In the genomic region with DNA sequence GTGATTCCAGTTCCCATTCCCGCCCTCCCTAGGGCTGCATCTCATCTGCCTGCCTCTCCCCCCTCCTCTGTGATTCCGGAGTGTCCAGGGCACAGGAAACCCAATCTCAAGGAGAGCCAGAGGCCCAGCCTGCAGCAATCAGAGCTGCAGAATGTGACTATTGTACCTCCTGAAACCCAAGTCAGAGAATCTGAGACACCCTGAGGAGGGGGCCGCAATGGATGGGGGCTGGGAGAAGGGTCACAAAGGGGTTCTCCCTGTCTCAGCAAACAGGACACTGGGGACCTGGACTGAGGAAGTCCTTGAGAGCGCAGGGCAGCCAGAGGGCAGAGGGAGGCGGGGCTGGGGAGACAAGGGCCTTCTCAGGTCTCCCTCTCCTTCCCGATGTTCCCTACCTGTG, we compare ENCODE assay signal across 9 mouse cellular contexts. TPM values are rescaled to one million over a fixed set of nuclear protein-coding genes. Genes with fewer than 3 reads are reported as not detected.
DNase-seq lines count a peak whose midpoint lies in the region; ATAC-seq and TF ChIP-seq lines count a peak whose summit lies in the region.
"Had no signal": no experiment of that assay in that cellular context is flagged by ENCODE, and none has a peak within 500 bp of the region (broad histone marks: within the 10 kb centered on the region; RNA-seq: fewer than 3 reads in every experiment).

No protein-coding gene starts in this region.

- peak overlapping the region; percentile 18; the same call in 1 of the 2 replicates for H3K9ac ChIP-seq in kidney, embryonic 14.5 days (ENCODE audit: low read depth, low read length)
- H3K9ac ChIP-seq in embryonic facial prominence, embryonic 11.5 days (replicated peaks; ENCODE audit: low read length) = peak overlapping the region; percentile 18
- peak overlapping the region; percentile 14 for H3K9ac ChIP-seq in forebrain, embryonic 13.5 days
- H3K9ac ChIP-seq in limb, embryonic 14.5 days (ENCODE audit: low read depth, low read length, severe bottlenecking) = peak overlapping the region; percentile 28

- no peaks in the 10 kb centered on the region for H3K36me3 ChIP-seq in kidney, embryonic 14.5 days (ENCODE audit: control insufficient read depth, insufficient read depth, low read length)
- no peaks in the 10 kb centered on the region for H3K36me3 ChIP-seq in embryonic facial prominence, embryonic 11.5 days (replicated peaks; ENCODE audit: control insufficient read depth, insufficient read depth, low read depth, low read length)
- peaks cover 9% of the 10 kb centered on the region for H3K36me3 ChIP-seq in forebrain, embryonic 13.5 days (ENCODE audit: poor library complexity, severe bottlenecking)
- H3K36me3 ChIP-seq in limb, embryonic 14.5 days (ENCODE audit: control insufficient read depth, insufficient read depth, low read length) = peaks cover 36% of the 10 kb centered on the region

- H3K4me2 ChIP-seq in kidney, embryonic 14.5 days (replicated peaks; ENCODE audit: low read depth, low read length) = no peak overlapping the region; the same call in 1 of the 2 replicates
- no peak overlapping the region for H3K4me2 ChIP-seq in embryonic facial prominence, embryonic 11.5 days (ENCODE audit: low read depth, low read length)
- H3K4me2 ChIP-seq in forebrain, embryonic 13.5 days = no peak overlapping the region
- no peak overlapping the region for H3K4me2 ChIP-seq in limb, embryonic 14.5 days (replicated peaks; ENCODE audit: low read depth, low read length, severe bottlenecking)

- no peaks in the 10 kb centered on the region for H3K9me3 ChIP-seq in kidney, embryonic 14.5 days (ENCODE audit: control insufficient read depth, low read length)
- H3K9me3 ChIP-seq in embryonic facial prominence, embryonic 11.5 days (replicated peaks; ENCODE audit: control insufficient read depth, low read length) = no peaks in the 10 kb centered on the region
- H3K9me3 ChIP-seq in forebrain, embryonic 13.5 days (replicated peaks) = no peaks in the 10 kb centered on the region
- H3K9me3 ChIP-seq in limb, embryonic 14.5 days (ENCODE audit: control insufficient read depth, low read length) = no peaks in the 10 kb centered on the region
- H3K9me3 ChIP-seq: G1E had no signal

- H3K27ac ChIP-seq in kidney, embryonic 14.5 days (ENCODE audit: low read depth, low read length) = peak overlapping the region; percentile 30; the same call in 1 of the 2 replicates
- no peak overlapping the region; the same call in 1 of the 2 replicates for H3K27ac ChIP-seq in embryonic facial prominence, embryonic 11.5 days (replicated peaks; ENCODE audit: low read depth, low read length)
- H3K27ac ChIP-seq in forebrain, embryonic 13.5 days = peak overlapping the region; percentile 90
- H3K27ac ChIP-seq in limb, embryonic 14.5 days (replicated peaks; ENCODE audit: low read depth, low read length) = peak overlapping the region; percentile 41; the same call in 1 of the 2 replicates

- DNase-seq in kidney, adult 8-10 months = no peak
- DNase-seq in embryonic facial prominence, embryonic 11.5 days (ENCODE audit: low spot score) = peak; percentile 63
- no peak for DNase-seq in limb, embryonic 14.5 days (ENCODE audit: low spot score)
- no peak for DNase-seq in right cerebral cortex, postnatal 25 days
- DNase-seq in left cerebral cortex, adult 11 months (ENCODE audit: low spot score) = no peak
- DNase-seq in layer of hippocampus, postnatal 10 days (ENCODE audit: low spot score in 2 of 2) = no peak

- 17% methylated on average over 6 of the region's 6 CpGs for WGBS in kidney, embryonic 14.5 days
- 18% methylated on average over 6 of the region's 6 CpGs for WGBS in embryonic facial prominence, embryonic 11.5 days
- whole genome bisulfite sequencing in forebrain, embryonic 13.5 days = 57% methylated on average over 6 of the region's 6 CpGs
- 48% methylated on average over 6 of the region's 6 CpGs for WGBS in limb, embryonic 14.5 days

- TF ChIP-seq POLR2A in limb, embryonic 14.5 days (IDR thresholded peaks at IDR 0.05; ENCODE audit: borderline replicate concordance, extremely low read depth, insufficient read depth, insufficient read length) = no peak

- ATAC-seq in kidney, embryonic 14.5 days (ENCODE audit: low FRiP score, low TSS enrichment) = peak; percentile 58; the same call in 1 of the 2 replicates
- ATAC-seq in embryonic facial prominence, embryonic 11.5 days (replicated peaks; ENCODE audit: insufficient number of reproducible peaks, low FRiP score, low TSS enrichment, low read depth) = 0 out of 2 replicates have a peak, but pooled peaks have one; percentile 10
- no peak for ATAC-seq in forebrain, embryonic 13.5 days
- ATAC-seq in limb, embryonic 14.5 days (ENCODE audit: low FRiP score, low read depth) = peak; percentile 21; the same call in 1 of the 2 replicates

- H3K4me3 ChIP-seq in kidney, embryonic 14.5 days (ENCODE audit: low read length) = no peak overlapping the region
- no peak overlapping the region for H3K4me3 ChIP-seq in embryonic facial prominence, embryonic 11.5 days (ENCODE audit: low read depth, low read length)
- no peak overlapping the region for H3K4me3 ChIP-seq in forebrain, embryonic 13.5 days
- H3K4me3 ChIP-seq in limb, embryonic 14.5 days (replicated peaks; ENCODE audit: low read length) = no peak overlapping the region

- peaks cover 22% of the 10 kb centered on the region for H3K27me3 ChIP-seq in kidney, embryonic 14.5 days (ENCODE audit: control insufficient read depth, insufficient read depth, low read length)
- H3K27me3 ChIP-seq in embryonic facial prominence, embryonic 11.5 days (ENCODE audit: control insufficient read depth, insufficient read depth, low read length) = peaks cover 29% of the 10 kb centered on the region
- H3K27me3 ChIP-seq in forebrain, embryonic 13.5 days = peaks cover 7% of the 10 kb centered on the region; the same call in 1 of the 2 replicates
- no peaks in the 10 kb centered on the region for H3K27me3 ChIP-seq in limb, embryonic 14.5 days (ENCODE audit: control insufficient read depth, insufficient read depth, low read length)

- peaks cover 43% of the 10 kb centered on the region for H3K4me1 ChIP-seq in kidney, embryonic 14.5 days (ENCODE audit: control insufficient read depth, insufficient read depth, low read length)
- peaks cover 27% of the 10 kb centered on the region for H3K4me1 ChIP-seq in embryonic facial prominence, embryonic 11.5 days (ENCODE audit: control insufficient read depth, insufficient read depth, low read length)
- peaks cover 100% of the 10 kb centered on the region for H3K4me1 ChIP-seq in forebrain, embryonic 13.5 days
- H3K4me1 ChIP-seq in limb, embryonic 14.5 days (ENCODE audit: control insufficient read depth, insufficient read depth, low read length) = peaks cover 80% of the 10 kb centered on the region

RNA-seq across cellular contexts. Expression of a gene that starts 10.2 kb away (rescaled TPM):
- polyA plus RNA-seq in kidney, embryonic 14.5 days (2014; fragmentation: Nextera tagmentation; extraction: Ambion mirVana) = 1.7 and 2.8 TPM in 2 replicates
- polyA plus RNA-seq in embryonic facial prominence, embryonic 11.5 days (2014; fragmentation: Nextera tagmentation; extraction: Ambion mirVana) = 3.6 and 5.7 TPM in 2 replicates
- polyA plus RNA-seq in forebrain, embryonic 13.5 days (2015; fragmentation: Nextera tagmentation; extraction: Ambion mirVana) = 3.7 and 3.8 TPM in 2 replicates
- polyA plus RNA-seq in limb, embryonic 14.5 days (2012; rRNA removed) = 4.3 and 4.8 TPM in 2 replicates
- 5.7 and 6.0 TPM in 2 replicates for polyA plus RNA-seq in limb, embryonic 14.5 days (2014; fragmentation: Nextera tagmentation; extraction: Ambion mirVana)
- total RNA-seq in layer of hippocampus, postnatal 10 days (2021) = not detected

RNA-seq across cellular contexts. Expression of a gene that starts 31.7 kb away (rescaled TPM):
- 6.3 and 8.9 TPM in 2 replicates for polyA plus RNA-seq in kidney, embryonic 14.5 days (2014; fragmentation: Nextera tagmentation; extraction: Ambion mirVana)
- polyA plus RNA-seq in embryonic facial prominence, embryonic 11.5 days (2014; fragmentation: Nextera tagmentation; extraction: Ambion mirVana) = 4.6 and 5.3 TPM in 2 replicates
- polyA plus RNA-seq in forebrain, embryonic 13.5 days (2015; fragmentation: Nextera tagmentation; extraction: Ambion mirVana) = 1.9 and 2.1 TPM in 2 replicates
- polyA plus RNA-seq in limb, embryonic 14.5 days (2012; rRNA removed) = 7.1 and 7.6 TPM in 2 replicates
- 5.6 and 6.2 TPM in 2 replicates for polyA plus RNA-seq in limb, embryonic 14.5 days (2014; fragmentation: Nextera tagmentation; extraction: Ambion mirVana)
- total RNA-seq in layer of hippocampus, postnatal 10 days (2021) = 1 to 10 TPM; 4.0 to 5.4 TPM

RNA-seq across cellular contexts. Expression of a gene that starts 45.3 kb away (rescaled TPM):
- 28.1 and 33.1 TPM in 2 replicates for polyA plus RNA-seq in kidney, embryonic 14.5 days (2014; fragmentation: Nextera tagmentation; extraction: Ambion mirVana)
- 21.0 and 21.1 TPM in 2 replicates for polyA plus RNA-seq in embryonic facial prominence, embryonic 11.5 days (2014; fragmentation: Nextera tagmentation; extraction: Ambion mirVana)
- 16.1 and 18.6 TPM in 2 replicates for polyA plus RNA-seq in forebrain, embryonic 13.5 days (2015; fragmentation: Nextera tagmentation; extraction: Ambion mirVana)
- 68.8 and 86.2 TPM in 2 replicates for polyA plus RNA-seq in limb, embryonic 14.5 days (2012; rRNA removed)
- 18.5 and 19.8 TPM in 2 replicates for polyA plus RNA-seq in limb, embryonic 14.5 days (2014; fragmentation: Nextera tagmentation; extraction: Ambion mirVana)
- total RNA-seq in layer of hippocampus, postnatal 10 days (2021) = 10 to 100 TPM; 73.7 to 75.3 TPM

RNA-seq across cellular contexts. Expression of a gene that starts 46.9 kb away (rescaled TPM):
- polyA plus RNA-seq in kidney, embryonic 14.5 days (2014; fragmentation: Nextera tagmentation; extraction: Ambion mirVana) = 65.4 and 82.3 TPM in 2 replicates
- polyA plus RNA-seq in embryonic facial prominence, embryonic 11.5 days (2014; fragmentation: Nextera tagmentation; extraction: Ambion mirVana) = 61.5 and 64.7 TPM in 2 replicates
- 53.5 and 59.1 TPM in 2 replicates for polyA plus RNA-seq in forebrain, embryonic 13.5 days (2015; fragmentation: Nextera tagmentation; extraction: Ambion mirVana)
- polyA plus RNA-seq in limb, embryonic 14.5 days (2012; rRNA removed) = 144 and 158 TPM in 2 replicates
- 71.0 and 71.7 TPM in 2 replicates for polyA plus RNA-seq in limb, embryonic 14.5 days (2014; fragmentation: Nextera tagmentation; extraction: Ambion mirVana)
- total RNA-seq in layer of hippocampus, postnatal 10 days (2021) = 100 to 1,000 TPM in 1 of 2 experiments, 10 to 100 TPM in 1; 99.8 to 105 TPM
